Mouse (Mus musculus) hindbrain, embryonic 11.5 days (tissue): ENCODE measurements around the gene Pbrm1. TPM values are rescaled to one million over a fixed set of nuclear protein-coding genes. Genes with fewer than 3 reads are reported as not detected.
A peak's percentile ranks its signal among the peaks of the same experiment; 100 is the strongest.

ENCODE experiments used
- ATAC-seq: fragments of 200-750 bp; cut with Nextera tagmentation; 2 replicates; pipeline ENCODE4 v1.8.0; 2017; ENCODE audit warnings: mild to moderate bottlenecking, moderate TSS enrichment, moderate library complexity; ENCODE audit not compliant: low FRiP score
- DNase-seq: peaks from one replicate; pipeline ENCODE4 v3.0.0-alpha.2; 2015; ENCODE audit warnings: low spot score
- H3K27ac ChIP-seq: fragments of 300-500 bp; sonication (generic); 2 replicates; pipeline ENCODE4 v1.5.1; 2014; ENCODE audit warnings: mild to moderate bottlenecking, low read depth, low read length
- H3K27me3 ChIP-seq: fragments of 300-500 bp; sonication (generic); 2 replicates; pipeline ENCODE4 v1.6.1; 2014; ENCODE audit warnings: mild to moderate bottlenecking, low read length, moderate library complexity, mixed read lengths; ENCODE audit not compliant: control insufficient read depth, insufficient read depth
- H3K36me3 ChIP-seq: fragments of 300-500 bp; sonication (generic); 2 replicates; pipeline ENCODE4 v1.6.1; 2014; ENCODE audit warnings: mild to moderate bottlenecking, low read length, moderate library complexity, mixed read lengths; ENCODE audit not compliant: control insufficient read depth, insufficient read depth
- H3K4me1 ChIP-seq: fragments of 300-500 bp; sonication (generic); replicated peaks from 2 replicates; pipeline ENCODE4 v1.6.1; 2014; ENCODE audit warnings: low read length, mixed read lengths; ENCODE audit not compliant: control insufficient read depth, insufficient read depth
- H3K4me2 ChIP-seq: fragments of 300-500 bp; sonication (generic); replicated peaks from 2 replicates; pipeline ENCODE4 v1.6.1; 2014; ENCODE audit warnings: mild to moderate bottlenecking, low read depth, low read length
- H3K4me3 ChIP-seq: fragments of 300-500 bp; sonication (generic); 2 replicates; pipeline ENCODE4 v1.5.1; 2014; ENCODE audit warnings: low read depth, low read length
- H3K9ac ChIP-seq: fragments of 300-500 bp; sonication (generic); 2 replicates; pipeline ENCODE4 v1.6.1; 2014; ENCODE audit warnings: low read depth, low read length
- H3K9me3 ChIP-seq: fragments of 300-500 bp; sonication (generic); 2 replicates; pipeline ENCODE4 v1.6.1; 2016; ENCODE audit warnings: low read length; ENCODE audit not compliant: control insufficient read depth
- WGBS: fragments of 180-500 bp; shearing (Covaris S2); extraction: QIAGEN DNeasy Blood & Tissue Kit; methylation state at CpG from one replicate; pipeline ENCODE4 v1.1.7; 2014; 5-methylcytosine and 5-hydroxymethylcytosine counted together
- polyA plus RNA-seq: library from polyadenylated mRNA; unstranded; fragments of >200 nt; fragmentation: Nextera tagmentation; extraction: Ambion mirVana; gene quantifications from 2 replicates; pipeline ENCODE4 v1.2.1, GENCODE M21; 2014

The Pbrm1 gene
- polyA plus RNA-seq, 1 experiment from 2014 or later: 139 TPM

DNA sequence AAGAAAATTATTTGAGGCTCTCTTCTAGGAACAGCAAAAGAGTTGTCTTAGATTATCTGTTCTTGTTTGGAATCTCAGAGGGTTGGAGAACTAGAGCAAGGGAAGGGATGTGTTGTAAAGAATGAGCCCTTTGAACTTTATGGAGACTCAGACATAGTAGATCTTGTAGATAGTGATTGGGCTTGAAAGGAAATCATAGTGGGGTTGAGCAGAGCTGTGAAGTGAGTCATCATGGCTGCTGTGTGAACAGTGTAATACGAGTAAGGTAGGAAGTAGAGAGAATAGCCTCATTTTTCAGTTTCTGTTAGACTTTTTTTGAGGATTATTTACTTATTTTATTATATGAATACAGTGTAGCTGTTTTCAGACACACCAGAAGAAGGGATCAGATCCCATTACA is 71.0 kb downstream of the Pbrm1 start:
- Histone ChIP-seq H3K27me3 (no peaks in the 10 kb centered on the region), H3K4me3 (no peak overlapping the region), H3K9ac (no peak overlapping the region), H3K9me3 (no peaks in the 10 kb centered on the region), H3K27ac (no peak overlapping the region), H3K36me3 (peaks cover 8% of the 10 kb centered on the region), H3K4me2 (no peak overlapping the region), H3K4me1 (no peaks in the 10 kb centered on the region)
- ATAC-seq: no peak
- no peak for DNase-seq
- WGBS: 100% methylated on average over 1 of the region's 1 CpGs

DNA sequence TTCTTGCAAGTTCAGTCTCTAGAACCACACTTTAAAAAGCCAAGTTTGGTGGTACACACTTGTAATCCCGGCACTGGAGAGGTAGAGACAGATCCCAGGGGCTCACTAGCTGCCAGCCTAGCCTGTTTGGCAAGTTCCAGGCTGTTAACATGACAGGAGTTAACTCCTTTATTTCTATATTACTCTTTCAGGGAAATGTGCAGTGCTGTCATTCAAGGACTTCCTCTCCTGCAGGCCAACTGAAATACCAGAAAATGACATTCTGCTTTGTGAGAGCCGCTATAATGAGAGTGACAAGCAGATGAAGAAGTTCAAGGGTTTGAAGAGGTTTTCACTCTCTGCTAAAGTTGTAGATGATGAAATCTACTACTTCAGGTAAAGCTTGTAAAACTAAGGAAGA is 86.2 kb downstream of the Pbrm1 start:
- H3K27ac ChIP-seq: no peak overlapping the region
- ATAC-seq (no peak), DNase-seq (no peak)
- 91% methylated on average over 2 of the region's 2 CpGs for WGBS
- no peak overlapping the region for H3K9ac ChIP-seq
- no peak overlapping the region for H3K4me2 ChIP-seq
- H3K36me3 ChIP-seq: peaks cover 9% of the 10 kb centered on the region; the same call in 1 of the 2 replicates
- no peaks in the 10 kb centered on the region for H3K4me1 ChIP-seq
- H3K27me3 ChIP-seq: no peaks in the 10 kb centered on the region
- no peak overlapping the region for H3K4me3 ChIP-seq
- no peaks in the 10 kb centered on the region for H3K9me3 ChIP-seq

DNA sequence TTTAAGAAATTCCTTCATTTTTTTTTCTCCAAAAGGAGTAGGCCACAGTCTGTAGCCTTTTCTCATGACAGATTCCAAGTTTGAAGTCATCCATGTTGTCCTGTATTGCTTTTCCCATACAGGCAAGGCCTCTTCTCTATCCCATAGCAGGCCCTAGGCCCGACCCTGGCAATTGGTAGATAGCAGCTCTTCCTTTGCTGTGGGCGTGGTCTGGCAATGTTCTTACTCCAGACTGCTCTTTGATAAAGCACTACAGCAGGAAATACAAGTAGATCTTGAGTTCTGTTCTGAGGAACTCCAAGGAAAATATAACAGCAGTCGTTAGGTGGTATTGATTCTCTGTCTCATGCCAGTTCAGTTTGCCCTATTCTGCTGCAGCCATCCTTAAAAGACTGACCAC is 91.7 kb downstream of the Pbrm1 start:
- Histone ChIP-seq H3K9ac (no peak overlapping the region), H3K36me3 (peaks cover 12% of the 10 kb centered on the region; the same call in 1 of the 2 replicates), H3K4me1 (no peaks in the 10 kb centered on the region), H3K4me2 (no peak overlapping the region), H3K4me3 (no peak overlapping the region), H3K27me3 (no peaks in the 10 kb centered on the region), H3K27ac (no peak overlapping the region), H3K9me3 (no peaks in the 10 kb centered on the region)
- no peak for ATAC-seq
- DNase-seq: no peak
- WGBS: 85% methylated on average over 3 of the region's 3 CpGs

DNA sequence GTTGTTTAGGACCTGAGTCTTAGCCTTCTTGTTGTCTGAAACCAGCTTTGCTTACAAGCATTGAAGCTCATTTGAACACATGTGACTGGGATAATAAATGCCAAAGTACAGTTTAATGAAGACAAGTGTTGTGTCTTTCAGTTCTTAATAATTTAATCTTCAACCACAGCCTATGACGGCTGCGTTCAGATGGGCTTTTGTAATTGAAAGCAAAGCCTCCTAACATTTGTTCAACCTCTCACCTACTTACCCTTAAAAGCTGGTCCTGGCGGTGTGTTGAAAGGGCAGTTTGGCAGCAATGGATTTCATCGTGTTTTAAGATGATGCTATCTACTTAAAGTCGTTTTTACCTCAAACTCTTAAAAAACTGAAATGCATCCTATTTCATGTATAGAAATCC is 93.2 kb downstream of the Pbrm1 start:
- Histone ChIP-seq H3K4me1 (no peaks in the 10 kb centered on the region), H3K27ac (no peak overlapping the region), H3K9me3 (no peaks in the 10 kb centered on the region), H3K36me3 (peaks cover 9% of the 10 kb centered on the region; the same call in 1 of the 2 replicates), H3K4me2 (no peak overlapping the region), H3K4me3 (no peak overlapping the region), H3K27me3 (no peaks in the 10 kb centered on the region), H3K9ac (no peak overlapping the region)
- WGBS: 88% methylated on average over 5 of the region's 5 CpGs
- DNase-seq (no peak), ATAC-seq (no peak)

DNA sequence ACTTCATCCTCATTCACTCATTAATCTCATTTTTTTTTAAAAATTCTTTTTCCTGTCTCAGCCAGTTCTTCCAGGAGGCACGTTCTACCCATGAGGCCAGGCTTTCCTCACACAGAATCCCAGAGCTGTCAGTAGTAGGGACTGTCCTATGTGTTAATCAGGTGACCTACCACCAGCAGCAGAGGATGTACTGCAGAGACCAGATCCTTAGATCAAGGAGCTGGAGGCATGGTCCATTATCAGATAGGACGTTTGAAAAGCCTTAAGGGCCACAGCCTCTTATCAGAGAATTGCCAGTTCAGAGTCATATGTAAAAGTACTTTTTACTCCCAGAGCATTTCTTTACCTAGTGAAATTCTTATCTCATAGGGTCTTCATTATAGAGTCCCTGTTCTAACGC is 95.1 kb downstream of the Pbrm1 start:
- Histone ChIP-seq H3K36me3 (peaks cover 12% of the 10 kb centered on the region), H3K27ac (no peak overlapping the region), H3K4me1 (no peaks in the 10 kb centered on the region), H3K4me2 (no peak overlapping the region), H3K9me3 (no peaks in the 10 kb centered on the region), H3K4me3 (no peak overlapping the region), H3K9ac (no peak overlapping the region), H3K27me3 (no peaks in the 10 kb centered on the region)
- DNase-seq: no peak
- 86% methylated on average over 3 of the region's 3 CpGs for WGBS
- no peak for ATAC-seq

DNA sequence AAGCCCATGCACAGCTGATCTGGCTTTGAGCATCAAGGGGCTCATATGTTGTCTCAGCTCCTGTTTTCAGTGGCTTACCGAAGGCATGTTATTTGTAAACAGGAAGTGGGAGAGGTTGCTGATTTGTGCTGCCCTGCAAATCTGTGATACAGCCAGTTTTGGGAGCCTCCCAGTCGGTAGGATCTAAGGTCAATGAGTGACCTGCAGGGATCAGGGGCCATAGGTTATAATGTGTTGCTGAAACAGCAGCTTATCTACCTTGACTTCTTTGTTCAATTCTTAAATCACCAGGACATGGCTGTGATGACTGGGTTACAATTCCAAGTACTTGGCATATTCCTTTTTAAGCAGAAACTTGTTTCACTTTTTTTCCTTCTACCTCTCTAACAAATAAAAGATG is 96.6 kb downstream of the Pbrm1 start:
- DNase-seq: no peak
- Histone ChIP-seq H3K4me2 (no peak overlapping the region), H3K9ac (no peak overlapping the region), H3K9me3 (no peaks in the 10 kb centered on the region), H3K4me3 (no peak overlapping the region), H3K36me3 (peaks cover 5% of the 10 kb centered on the region; the same call in 1 of the 2 replicates), H3K4me1 (no peaks in the 10 kb centered on the region), H3K27me3 (no peaks in the 10 kb centered on the region), H3K27ac (no peak overlapping the region)
- no peak for ATAC-seq
- WGBS: 83% methylated on average over 2 of the region's 2 CpGs

DNA sequence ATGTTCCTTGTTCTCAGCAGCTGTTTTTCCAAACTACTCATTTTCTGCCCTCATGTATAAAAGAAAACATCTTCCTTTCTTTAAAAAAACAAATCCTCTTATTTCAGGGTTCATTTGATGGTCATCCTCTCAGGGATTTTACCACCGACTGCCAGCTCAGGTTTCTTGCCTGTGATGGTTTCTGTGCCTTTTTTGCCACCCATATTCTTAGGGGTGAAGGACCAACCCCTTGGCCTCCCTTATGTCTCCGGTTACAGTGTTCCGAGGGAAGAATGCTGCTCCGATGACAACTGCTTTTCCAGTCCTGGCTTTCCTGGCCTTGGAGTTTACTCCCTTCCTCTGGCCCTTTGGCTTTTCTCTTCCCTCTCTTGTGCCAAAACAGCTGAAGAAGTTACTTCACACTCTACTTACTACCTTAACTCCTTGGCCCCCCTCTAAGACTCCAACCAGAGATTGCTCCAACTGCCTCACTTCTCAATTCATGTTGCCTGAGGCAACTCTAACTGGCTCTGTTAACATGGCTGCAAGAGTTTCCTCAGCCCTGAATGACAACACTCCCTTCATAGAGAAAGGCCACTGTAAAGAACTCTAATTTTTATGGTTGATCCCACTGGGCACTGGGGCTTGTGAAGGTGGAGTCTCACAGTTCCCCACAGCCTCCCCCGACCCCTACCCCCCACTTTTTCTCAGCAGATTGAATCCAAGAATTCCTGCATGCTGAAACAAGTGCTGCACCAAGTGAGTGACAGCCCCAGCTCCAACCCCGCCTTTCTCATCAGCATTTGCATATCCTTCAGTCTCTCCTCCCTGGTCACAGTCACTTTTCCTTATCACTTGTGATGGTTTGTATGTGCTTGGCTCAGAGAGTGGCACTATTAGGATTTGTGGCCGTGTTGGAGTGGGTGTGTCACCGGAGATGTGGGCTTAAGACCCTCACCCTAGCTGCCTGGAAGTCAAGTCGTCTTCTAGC is 106.5 kb downstream of the Pbrm1 start:
- H3K9me3 ChIP-seq: no peaks in the 10 kb centered on the region
- H3K9ac ChIP-seq: no peak overlapping the region
- no peaks in the 10 kb centered on the region for H3K27me3 ChIP-seq
- 0 out of 2 replicates have a peak, but pooled peaks cover 1% of the 10 kb centered on the region for H3K4me1 ChIP-seq
- no peak for DNase-seq
- H3K4me3 ChIP-seq: no peak overlapping the region
- 0 out of 2 replicates have a peak, but pooled peaks cover 2% of the 10 kb centered on the region for H3K36me3 ChIP-seq
- no peak for ATAC-seq
- 71% methylated on average over 9 of the region's 9 CpGs for WGBS
- H3K4me2 ChIP-seq: no peak overlapping the region
- H3K27ac ChIP-seq: peak overlapping the region; percentile 45; the same call in 1 of the 2 replicates

DNA sequence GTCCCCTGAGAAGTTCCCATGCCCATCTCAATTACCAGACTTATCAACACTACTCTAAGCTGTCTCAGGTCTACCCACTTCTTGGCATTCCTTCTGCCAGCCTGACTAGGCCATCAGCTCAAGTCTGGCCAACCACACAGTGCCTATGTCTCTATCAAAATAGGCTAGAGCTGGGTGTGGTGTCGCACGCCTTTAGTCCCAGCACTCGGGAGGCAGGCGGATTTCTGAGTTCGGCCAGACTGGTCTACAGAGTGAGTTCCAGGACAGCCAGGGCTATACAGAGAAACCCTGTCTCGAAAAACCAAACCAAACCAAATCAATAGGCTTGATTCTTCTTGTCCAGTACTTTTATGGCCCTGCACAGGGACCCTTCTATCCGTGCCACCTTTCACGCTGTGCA is 107.9 kb downstream of the Pbrm1 start:
- Histone ChIP-seq H3K9me3 (no peaks in the 10 kb centered on the region), H3K27ac (no peak overlapping the region), H3K27me3 (no peaks in the 10 kb centered on the region), H3K36me3 (no peaks in the 10 kb centered on the region), H3K9ac (no peak overlapping the region), H3K4me3 (no peak overlapping the region), H3K4me1 (0 out of 2 replicates have a peak, but pooled peaks cover 3% of the 10 kb centered on the region), H3K4me2 (peak overlapping the region; percentile 11; the same call in 1 of the 2 replicates)
- ATAC-seq (no peak), DNase-seq (no peak)
- 96% methylated on average over 8 of the region's 8 CpGs for WGBS
